Mouse (Mus musculus) heart, postnatal 25 days (tissue): ENCODE data around the gene Kras. TPM values are rescaled to one million over a fixed set of nuclear protein-coding genes. Genes with fewer than 3 reads are reported as not detected.

Experiments used
- DNase-seq: peaks from one replicate; pipeline ENCODE4 v3.0.0; 2022; ENCODE audit warnings: low spot score
- intact Hi-C: fragments of 180-260 bp; cut with DNase I; formaldehyde crosslinking; loops from one replicate; pipeline ENCODE4 v1.15.1; 2025
- total RNA-seq, 2 experiments: library from RNA; stranded (reverse); gene quantifications; 2 replicates each; pipeline ENCODE4 v1.2.3; 2021

Kras gene
- total RNA-seq, 2 experiments from 2014 or later = 30.4 to 34.0 TPM

GRCm38 (mm10) chr6:145250820-145251219 lies 781 bp upstream of the Kras start:
- intact Hi-C loops = loop anchor here (10.0 kb wide), 1 partner anchor 494 kb away; the partner anchor contains the start of gene Rassf8

GRCm38 (mm10) chr6:145249291-145250184 lies 501 bp downstream of the Kras start:
- DNase-seq = peak; percentile 23

More at GRCm38 (mm10) chr6:145250820-145251219, 781 bp upstream of the Kras start:
- no peak for DNase-seq

DNA sequence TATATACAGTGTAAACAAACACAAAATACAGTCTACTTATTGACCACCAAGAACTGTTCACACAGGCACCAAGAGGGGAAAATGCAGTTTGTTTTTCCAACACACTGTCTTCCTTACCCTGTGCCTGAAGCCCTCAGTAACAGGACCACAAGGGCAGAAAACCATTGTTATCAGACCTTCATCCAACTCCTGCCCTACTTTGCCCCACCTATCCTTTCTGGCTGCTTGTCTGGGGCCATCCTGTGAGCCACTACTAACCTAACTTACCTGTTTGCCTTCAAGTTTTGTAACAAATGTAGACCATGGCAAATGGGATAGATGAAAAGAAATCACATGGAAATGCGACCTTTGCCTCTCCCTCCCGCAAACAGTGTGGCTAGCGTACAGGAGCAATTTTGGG lies 2.2 kb downstream of the Kras start:
- intact Hi-C loops = loop anchor here (2.0 kb wide), 1 partner anchor 37 kb away; the partner anchor contains the start of genes Casc1 and Etfrf1
- no peak for DNase-seq

More at GRCm38 (mm10) chr6:145249291-145250184, 501 bp downstream of the Kras start:
- intact Hi-C loops = loop anchor here (2.0 to 10.0 kb wide), 2 partner anchors 39 to 495 kb away; partner anchors contain the start of genes Casc1, Etfrf1 and Rassf8

DNA sequence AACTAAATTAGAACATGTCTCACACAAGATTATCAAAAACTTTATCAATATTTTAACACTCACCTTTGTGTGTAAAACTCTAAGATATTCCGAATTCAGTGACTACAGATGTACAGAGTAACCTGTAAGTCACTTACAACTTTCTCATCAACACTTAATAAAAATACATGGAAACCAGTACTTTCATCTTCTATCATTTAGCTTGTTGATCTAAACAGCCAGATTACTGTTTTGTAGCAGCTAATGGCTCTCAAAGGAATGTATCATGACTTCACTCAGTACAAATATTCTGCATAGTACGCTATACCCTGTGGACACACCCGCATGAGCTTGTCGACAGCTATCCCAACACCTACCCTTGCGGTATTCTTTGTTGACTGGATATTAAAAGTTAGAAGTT lies 3.2 kb downstream of the Kras start:
- intact Hi-C loops = no loop called here
- DNase-seq = no peak

DNA sequence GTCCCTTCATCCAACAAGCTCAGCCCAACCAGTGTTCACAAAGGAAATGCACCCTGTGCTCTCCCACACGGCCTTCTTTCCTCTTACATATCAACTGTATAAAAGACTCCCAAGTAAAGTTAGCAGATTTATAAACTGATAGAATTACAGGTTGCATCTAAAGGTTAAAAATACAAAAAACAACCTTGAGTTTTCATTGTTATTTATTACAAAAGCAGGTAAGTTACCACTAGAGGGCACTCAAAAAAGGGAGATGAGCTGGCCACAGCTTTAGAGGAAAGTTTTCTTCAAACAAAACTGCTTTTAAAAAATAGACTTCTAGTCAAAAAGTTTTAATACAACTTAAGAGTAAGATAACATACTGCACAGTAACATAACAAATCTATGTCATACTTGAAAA lies 7.5 kb downstream of the Kras start:
- DNase-seq = no peak

GRCm38 (mm10) chr6:145240285-145240684 lies 9.8 kb downstream of the Kras start:
- intact Hi-C loops = no loop called here
- DNase-seq = no peak

More for the DNA sequence above, 7.5 kb downstream of the Kras start:
- intact Hi-C loops = loop anchor here (2.0 kb wide), 1 partner anchor 100 kb away; no protein-coding TSS in a partner anchor

DNA sequence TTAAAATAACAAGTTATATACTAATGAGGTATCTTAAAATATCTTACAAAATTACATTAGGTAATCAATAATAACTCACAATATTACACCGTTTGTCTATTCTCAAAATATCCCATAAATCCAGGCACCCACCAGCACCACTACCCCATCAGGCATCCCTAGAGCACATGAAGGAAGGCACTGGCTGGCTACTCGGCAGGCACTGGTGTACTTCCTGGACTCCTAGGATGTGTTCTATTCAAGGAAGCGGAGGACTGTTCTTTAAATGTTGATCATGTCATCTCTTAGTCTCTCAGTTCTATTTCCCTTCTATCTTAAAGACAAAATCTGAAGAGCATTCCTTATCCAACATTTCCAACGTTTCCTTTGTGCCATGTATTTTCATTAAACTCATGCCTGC lies 12.9 kb downstream of the Kras start:
- intact Hi-C loops = no loop called here
- no peak for DNase-seq

- DNase-seq = no peak
- intact Hi-C loops = no loop called here
Measured at GRCm38 (mm10) chr6:145235367-145235766, 14.7 kb downstream of the Kras start.

DNA sequence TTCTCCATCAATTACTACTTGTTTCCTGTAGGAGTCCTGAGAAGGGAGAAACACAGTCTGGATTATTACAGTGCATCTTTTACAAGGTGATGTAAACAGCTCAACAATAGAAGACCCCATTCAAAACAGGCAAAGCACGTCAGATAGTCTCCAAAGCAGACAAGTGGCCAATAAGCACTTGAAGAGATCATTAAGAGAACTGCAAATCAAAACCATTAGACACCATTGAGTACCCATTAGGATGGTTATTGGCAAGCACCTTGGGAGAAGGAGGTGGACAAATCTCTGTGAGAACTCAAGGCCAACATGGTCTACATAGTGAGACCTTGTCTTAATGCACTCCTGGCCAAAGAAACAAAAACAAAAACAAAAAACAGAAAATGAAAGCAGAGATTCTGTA lies 15.6 kb downstream of the Kras start:
- intact Hi-C loops = no loop called here
- DNase-seq = no peak

- intact Hi-C loops = no loop called here
- DNase-seq = no peak
Measured at GRCm38 (mm10) chr6:145226296-145226695, 23.7 kb downstream of the Kras start.

- DNase-seq = no peak
Measured at GRCm38 (mm10) chr6:145224246-145224645, 25.8 kb downstream of the Kras start.

DNA sequence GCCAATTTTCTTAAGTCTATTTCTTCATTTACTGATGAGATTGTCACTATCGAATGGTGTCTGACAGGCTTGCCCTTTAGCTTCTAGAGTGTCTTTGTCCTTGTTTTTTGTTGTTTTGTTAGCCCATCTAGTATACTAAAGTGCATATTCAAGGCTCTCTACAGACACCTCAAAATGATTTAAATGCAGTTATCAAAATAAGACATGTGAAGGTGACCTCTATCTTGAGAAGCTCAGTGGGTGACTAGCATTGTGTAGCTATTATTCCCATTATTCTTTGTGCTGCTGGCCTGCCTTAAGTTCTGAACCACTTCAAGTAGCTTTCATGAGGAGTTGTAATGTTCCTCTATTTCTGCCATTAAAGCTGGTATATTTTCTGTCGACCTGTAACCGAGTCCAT lies 34.2 kb downstream of the Kras start:
- DNase-seq = no peak
- intact Hi-C loops = no loop called here

More at GRCm38 (mm10) chr6:145224246-145224645, 25.8 kb downstream of the Kras start:
- intact Hi-C loops = no loop called here

GRCm38 (mm10) chr6:145213916-145214315 lies 36.1 kb downstream of the Kras start:
- no peak for DNase-seq
- intact Hi-C loops = no loop called here

DNA sequence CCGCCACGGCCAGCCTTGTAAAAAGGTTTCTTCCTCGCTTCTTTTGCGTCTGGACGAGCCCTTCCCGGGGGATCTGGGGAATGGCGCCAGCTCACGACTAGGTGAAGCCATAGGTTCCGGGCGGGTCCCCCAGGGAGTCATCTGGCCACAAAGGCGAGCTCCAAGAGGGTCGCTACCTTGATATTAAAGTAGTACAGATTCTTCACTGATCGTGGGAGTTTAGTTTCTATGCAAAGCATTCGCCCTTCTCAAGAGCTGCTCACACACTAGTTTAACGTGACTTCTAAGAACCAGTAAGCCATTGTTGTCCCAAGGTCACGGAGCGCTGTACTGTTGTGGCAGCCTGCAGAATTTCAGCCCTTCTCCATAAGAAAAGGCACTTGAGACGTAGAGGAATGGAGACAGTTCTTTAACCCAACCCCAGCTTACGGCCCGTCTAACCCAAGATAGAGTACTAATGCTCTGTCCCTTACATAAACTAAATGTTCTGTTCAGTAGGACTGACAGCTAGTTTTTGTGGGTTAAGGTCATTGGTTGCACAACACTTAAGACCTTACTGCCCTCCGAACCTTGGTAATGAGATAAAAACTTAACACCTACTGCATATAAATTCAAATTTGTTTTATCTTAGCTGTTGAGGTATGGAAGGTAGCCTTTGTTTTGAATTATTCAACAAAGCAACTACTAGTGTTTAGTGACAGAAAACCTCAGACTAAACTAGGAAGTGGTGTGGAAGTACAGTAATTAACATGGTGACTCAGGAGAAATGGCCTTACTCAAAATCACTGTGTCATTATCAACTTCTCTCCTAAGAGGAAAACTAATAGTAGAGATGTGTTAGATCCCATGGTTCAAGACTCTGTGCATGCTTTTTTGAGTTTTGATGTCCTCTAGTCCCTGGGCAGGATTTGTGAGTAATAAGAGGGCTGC lies 38.4 kb downstream of the Kras start:
- intact Hi-C loops = loop anchor here (2.0 kb wide), 1 partner anchor 37 kb away; no protein-coding TSS in a partner anchor
- DNase-seq = no peak

- DNase-seq = peak; percentile 99
- intact Hi-C loops = loop anchor here (2.0 kb wide), 1 partner anchor 38 kb away; no protein-coding TSS in a partner anchor
Measured at GRCm38 (mm10) chr6:145210816-145211338, 39.2 kb downstream of the Kras start, which contains the start of the genes Casc1 and Etfrf1. TSS of gene Casc1 (minus strand) at chr6:145211005. TSS of gene Etfrf1 (plus strand) at chr6:145211134.

DNA sequence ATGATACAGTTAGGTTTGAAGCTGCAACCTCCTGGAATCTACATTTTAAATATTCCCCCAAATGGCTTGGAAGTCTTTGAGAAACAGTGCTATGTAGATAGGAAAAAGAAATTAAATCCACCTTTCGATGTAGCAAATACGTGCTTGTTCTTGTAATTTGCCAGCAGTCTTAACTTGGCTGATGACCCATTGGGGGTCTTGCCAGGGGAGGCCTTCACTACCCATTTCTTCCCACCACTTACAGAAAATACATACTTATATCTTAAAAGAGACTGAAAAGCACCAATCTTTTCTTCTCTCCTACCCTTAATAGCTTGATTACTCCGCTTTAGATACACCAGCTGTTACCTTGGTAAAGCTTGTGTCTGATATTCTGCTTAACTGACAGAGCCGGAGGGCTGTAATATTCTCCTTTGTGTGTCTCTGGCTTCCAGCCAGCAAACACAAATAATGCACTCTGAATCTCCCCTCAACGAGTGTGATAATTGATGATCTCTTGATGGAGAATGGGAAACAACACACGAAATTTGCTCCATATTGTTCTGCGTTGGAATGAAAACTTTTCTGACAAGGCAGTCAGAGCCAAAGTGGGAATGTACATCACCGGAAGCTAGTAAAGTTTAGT lies 39.9 kb downstream of the Kras start:
- intact Hi-C loops = loop anchor here (2.0 kb wide), 1 partner anchor 39 kb away; no protein-coding TSS in a partner anchor
- no peak for DNase-seq

DNA sequence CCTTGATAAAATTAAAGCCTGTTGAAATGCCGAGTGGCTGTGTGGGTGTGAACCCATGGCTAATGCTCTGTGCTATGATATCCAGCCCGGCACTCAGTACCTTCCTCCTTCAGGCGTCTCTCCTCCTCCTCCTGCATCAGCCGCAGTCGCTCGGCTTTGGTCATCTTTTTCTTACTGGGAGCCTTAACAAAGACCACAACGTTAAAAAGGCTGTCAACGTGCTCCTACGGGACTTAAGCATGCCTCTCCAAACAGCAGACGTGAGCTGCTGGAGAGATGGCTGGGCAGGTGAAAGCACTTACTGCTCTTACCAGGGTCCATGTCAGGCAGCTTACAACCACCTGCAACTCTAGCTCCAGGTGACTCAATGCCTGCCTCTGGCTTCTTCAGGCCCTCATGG lies 44.9 kb downstream of the Kras start:
- intact Hi-C loops = no loop called here
- DNase-seq = no peak

- intact Hi-C loops = no loop called here
- no peak for DNase-seq
Measured at GRCm38 (mm10) chr6:145204440-145204839, 45.6 kb downstream of the Kras start.

DNA sequence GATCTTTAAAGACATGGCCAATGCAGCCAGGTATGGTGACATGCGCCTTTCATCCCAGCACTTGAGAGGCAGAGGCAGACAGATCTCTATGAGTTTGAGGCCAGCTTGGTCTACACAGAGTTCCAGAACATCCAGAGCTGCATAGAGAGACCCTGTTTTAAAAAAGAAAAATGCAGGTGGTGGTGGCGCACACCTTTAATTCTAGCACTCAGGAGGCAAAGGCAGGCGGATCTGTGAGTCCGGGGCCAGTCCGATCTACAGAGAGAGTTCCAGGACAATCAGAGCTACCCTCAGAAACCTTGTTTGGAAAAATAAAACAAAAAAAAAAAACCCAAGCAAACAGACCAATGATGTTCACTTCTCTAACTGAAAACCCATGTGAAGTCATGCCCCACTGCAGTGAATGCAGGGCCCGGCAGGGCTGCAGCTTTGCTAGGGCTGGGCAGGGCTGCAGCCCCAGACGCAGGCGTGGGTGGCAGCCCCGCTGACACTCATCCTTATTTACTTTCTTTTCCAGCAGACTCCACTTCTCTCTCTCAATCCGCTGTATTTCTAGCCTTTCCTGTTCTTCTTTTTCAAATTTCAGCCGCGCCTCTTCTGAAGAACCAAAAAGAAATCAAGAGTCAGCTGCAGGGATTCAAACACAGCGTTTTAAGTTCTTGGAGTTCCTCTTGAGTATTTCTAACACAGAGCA lies 47.5 kb downstream of the Kras start:
- intact Hi-C loops = no loop called here
- no peak for DNase-seq
